Mouse (Mus musculus) adipocyte (in vitro differentiated cells): ENCODE measurements at regions not wholly inside any gene's neighbourhood (a gene's known extent, or its start where the extent isn't known, plus 50 kb on each side); places are given as distances from the start of the nearest gene placed in this dataset.
A peak's percentile ranks its signal among the peaks of the same experiment; 100 is the strongest.

Experiments used
- DNase-seq: peaks from one replicate; pipeline ENCODE4 v3.0.0-alpha.2; 2016; ENCODE audit warnings: low spot score

DNA sequence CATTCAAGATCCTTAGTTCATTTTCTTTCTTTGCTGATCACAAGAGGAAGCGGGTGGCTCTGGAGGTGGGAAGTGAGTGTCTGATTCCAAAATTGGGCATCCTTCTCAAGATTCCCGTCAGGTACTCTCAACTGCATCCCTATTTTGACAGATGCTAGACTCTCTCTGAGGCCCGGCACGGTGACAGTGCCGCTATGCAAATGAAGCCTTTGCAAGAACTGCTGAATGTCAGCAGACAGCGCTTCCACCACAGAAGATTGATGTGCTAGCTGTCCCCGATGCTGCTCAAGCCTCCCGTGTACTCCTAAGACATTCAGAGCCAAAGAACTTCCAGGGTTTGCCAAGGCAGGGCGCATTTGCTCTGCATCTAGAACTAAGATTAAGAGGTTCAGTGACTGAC, 50.9 kb upstream of the Cpne4 start:
- no peak for DNase-seq

- DNase-seq: no peak
Observed at GRCm38 (mm10) chr9:104490696-104491095, 56.4 kb upstream of the Cpne4 start.

GRCm38 (mm10) chr9:104489383-104489782, 57.7 kb upstream of the Cpne4 start:
- DNase-seq: no peak

- no peak for DNase-seq
Observed at GRCm38 (mm10) chr9:104482440-104482839, 64.6 kb upstream of the Cpne4 start.

DNA sequence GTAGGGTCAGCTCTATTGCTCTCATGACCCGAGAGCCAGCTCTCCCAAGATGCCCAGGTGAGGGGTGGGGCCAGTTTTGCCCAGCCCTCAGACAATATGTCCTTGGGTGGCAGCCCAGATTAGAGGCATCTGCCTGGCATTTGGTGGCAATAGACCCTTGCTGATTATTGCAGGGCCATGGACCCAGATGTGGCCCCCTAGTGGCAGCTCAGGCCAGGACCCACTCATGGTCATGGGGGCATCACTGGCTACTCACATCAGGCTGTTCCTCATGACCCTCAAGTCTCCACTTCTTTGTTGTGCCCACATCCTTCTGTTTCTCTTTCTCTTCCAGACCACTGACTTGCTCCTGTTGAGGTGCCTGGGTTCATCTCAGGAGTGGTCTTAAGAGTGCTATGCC, 66.4 kb upstream of the Cpne4 start:
- DNase-seq: no peak

GRCm38 (mm10) chr9:104474831-104475230, 72.3 kb upstream of the Cpne4 start:
- no peak for DNase-seq

DNA sequence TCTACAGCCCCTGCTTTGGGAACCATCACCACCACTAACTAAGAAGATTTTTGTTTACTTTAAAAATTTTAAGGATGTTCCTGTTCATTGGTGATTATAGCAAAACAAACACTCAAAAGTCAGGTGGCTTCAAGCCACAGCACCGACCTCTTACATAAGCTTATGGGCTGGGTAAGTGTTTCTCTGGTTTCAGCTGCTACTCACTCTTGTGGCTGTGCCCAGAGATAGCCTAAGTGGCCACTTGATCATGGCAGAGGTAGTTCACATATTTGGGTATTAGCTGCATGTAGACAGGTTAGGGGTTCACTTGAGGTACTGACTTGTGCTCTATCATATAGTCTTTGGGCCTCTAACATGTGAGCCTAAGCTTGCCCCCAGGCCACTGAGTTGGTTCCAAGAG, 79.8 kb upstream of the Cpne4 start:
- DNase-seq: no peak

- DNase-seq: no peak
Observed at GRCm38 (mm10) chr9:104463701-104464100, 83.4 kb upstream of the Cpne4 start.

GRCm38 (mm10) chr9:104460133-104460532, 87.0 kb upstream of the Cpne4 start:
- no peak for DNase-seq

- peak; percentile 64 for DNase-seq
Observed at GRCm38 (mm10) chr9:104457635-104458034, 89.5 kb upstream of the Cpne4 start.

DNA sequence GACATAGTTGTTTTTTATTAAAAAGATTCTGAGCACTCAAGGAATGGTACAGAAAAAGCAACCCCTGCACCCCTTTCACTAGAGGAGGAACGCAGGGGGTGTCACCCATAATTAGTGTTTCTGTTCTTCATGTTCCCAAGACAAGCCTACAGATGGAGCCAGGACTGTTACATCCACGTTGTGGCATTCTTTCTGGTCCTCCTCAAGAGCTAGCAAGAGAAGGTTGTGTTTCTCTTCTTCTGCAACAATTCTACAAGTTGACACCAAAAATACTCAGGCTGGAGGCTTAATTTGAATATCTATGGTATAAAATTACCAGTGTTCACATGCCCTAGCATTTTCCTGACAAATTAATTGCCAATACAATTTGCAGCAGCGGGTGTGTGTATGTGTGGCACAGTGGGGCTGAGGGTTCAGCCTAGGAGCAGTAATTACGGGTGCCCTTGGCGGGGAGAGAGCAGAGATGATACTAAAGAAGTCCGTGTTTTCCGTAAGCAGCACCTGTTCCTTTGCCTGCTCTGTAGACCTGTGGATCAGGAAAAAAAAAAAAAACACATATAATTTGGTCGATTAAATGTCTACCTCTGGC, 98.4 kb upstream of the Cpne4 start:
- no peak for DNase-seq

GRCm38 (mm10) chr9:104444906-104445305, 102.2 kb upstream of the Cpne4 start:
- DNase-seq: no peak

DNA sequence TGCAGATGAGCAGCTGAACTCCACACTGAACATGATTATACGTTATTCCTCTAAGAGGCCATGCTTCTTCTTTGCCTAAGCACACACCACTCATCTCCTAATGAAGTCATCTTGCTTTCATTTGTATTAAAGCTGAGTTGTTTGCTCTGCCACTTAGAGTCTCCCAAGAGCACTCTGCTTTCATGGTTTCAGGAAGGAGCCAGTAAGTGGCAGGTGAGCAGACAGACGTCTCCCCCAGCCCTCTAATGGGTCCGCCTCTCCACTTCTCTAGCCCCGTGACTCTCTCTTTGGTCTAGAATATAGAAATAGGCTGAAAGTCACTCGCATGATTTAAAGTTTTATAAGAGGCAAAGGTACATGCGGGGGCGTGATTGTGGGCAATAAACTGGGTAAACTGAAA, 103.8 kb upstream of the Cpne4 start:
- DNase-seq: no peak

- DNase-seq: no peak
Observed at GRCm38 (mm10) chr9:104413021-104413420, 75.5 kb upstream of the Acpp start.

GRCm38 (mm10) chr9:104410211-104410610, 72.7 kb upstream of the Acpp start:
- peak; percentile 29 for DNase-seq

- no peak for DNase-seq
Observed at GRCm38 (mm10) chr9:104409381-104409780, 71.8 kb upstream of the Acpp start.

DNA sequence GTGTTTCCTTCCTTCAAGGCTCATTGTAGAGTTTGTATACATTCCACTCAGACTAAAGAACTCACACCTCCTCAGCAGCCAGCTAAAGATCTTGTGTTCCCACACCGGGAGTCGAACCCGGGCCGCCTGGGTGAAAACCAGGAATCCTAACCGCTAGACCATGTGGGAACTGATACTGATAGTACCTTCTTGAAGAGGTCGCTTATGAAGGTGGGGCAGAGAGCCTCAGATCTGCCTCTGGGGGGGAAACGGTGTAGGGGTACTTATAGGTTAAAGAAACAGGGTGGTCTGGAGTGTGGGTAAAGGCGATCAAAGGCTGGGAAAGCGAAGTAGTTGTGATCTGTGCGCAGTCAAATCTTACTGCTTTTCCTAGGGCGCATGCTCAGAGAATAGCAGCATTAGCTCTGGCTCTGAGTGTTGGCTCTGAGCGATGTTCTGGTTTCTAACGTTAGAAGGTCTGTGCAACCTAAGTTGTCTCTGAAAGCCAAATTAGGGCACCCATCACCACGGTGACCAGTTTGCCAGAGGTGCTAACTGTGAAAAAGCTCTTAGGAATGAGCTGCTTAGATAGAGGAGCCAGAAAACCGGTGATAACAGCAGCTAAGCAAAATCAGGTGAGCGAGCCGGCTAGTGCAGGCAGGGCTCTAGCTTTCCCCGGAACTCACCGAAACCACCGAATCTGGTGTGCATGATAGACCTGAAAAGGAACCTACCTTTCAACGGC, 71.2 kb upstream of the Acpp start:
- no peak for DNase-seq

DNA sequence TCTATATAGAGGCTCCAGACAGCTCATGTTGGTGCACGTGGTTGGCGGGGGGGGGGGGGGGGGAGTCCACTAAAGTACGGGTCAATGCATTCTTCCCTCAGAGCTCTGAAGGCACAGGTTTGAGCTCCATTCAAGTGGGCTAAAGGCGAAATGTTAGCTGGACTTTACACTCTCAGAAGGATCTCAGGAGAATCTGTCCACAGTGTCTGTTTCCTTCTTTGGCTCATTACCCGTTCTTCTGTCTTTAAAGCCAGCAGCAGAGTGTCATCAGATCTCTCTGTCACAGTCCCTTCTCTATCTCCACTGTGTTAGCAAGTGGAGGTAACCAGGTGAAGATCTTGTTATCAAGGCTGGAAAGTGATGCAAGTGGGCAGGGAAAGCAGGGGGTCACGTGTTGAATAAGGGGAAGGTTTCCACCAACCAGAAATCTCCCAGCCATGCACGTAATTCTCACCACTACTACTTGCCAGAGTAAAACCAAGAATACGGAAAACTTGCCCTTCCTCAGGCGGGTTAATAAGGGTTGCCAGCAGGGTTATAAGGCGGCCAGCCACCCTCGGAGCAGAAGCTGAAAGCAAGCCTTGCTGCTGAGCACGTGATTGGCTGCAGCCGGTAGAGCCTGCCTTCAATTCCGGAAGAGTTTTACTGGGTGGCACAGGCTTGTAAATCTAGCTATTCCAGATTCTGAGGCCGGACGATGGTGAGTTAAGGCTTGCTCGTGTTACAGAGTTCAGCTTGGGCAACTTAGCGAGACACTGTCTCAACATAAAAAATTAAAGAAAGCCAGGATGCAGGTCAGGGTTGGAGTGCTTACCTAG, 70.2 kb upstream of the Acpp start:
- no peak for DNase-seq

DNA sequence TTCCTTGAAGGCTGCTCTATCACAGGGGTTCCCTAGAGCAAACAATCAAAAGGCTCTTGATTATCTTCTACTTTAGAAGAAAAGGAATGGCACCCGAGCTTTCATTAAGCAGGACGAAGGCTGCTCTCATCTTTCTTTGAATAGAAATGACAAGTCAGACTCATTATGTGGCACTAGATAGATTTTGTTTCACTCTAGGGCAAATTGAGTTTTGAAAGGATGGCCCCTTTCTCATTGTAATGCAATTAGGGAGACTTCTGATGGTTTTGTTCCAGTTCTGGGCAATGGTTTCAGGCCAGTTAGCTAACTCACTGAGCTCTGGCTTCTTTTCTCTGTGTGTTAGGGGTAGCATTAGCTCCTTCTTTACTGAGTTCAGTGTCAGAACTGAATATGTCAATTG, 69.5 kb upstream of the Acpp start:
- no peak for DNase-seq

DNA sequence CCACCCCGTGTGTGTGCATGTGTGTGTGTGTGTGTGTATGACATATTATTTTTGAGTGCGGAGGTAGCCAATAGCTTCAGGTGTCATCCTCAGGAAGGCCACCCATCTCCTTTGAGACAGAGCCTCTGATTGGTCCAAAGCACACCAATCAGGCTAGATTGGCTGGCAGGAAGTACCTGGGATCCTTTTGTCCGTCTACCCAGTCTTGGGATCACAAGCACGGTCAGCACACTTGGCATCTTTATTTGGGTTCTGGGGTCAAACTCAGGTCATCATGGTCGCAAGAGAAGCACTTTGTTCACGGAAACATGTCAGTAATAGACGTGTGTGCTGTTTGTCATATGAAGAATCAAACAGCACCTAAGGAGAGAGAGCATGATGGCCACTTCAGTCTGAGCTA, 68.9 kb upstream of the Acpp start:
- no peak for DNase-seq

DNA sequence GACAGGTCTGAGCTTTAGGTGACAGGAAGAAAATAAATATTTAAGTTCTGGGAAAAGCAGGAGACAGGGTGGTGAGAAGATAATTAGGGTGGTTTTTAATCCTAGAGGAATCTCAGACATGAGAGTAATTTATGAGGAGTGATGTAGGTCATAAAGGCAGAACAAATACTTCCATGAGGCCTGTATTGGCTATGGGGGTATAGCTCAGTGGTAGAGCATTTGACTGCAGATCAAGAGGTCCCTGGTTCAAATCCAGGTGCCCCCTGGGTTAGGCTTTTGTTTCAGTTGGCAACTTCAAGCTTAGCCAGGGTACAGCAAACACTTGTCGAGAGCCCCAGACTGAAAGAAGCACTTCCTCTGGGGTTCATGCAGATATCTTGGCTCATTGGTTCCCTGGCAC, 66.3 kb upstream of the Acpp start:
- no peak for DNase-seq

- DNase-seq: no peak
Observed at GRCm38 (mm10) chr9:104401673-104402072, 64.1 kb upstream of the Acpp start.

GRCm38 (mm10) chr9:104399927-104400326, 62.4 kb upstream of the Acpp start:
- no peak for DNase-seq
